Mouse (Mus musculus) MEL-GATA-1-ER (cell line): ENCODE measurements around the gene Tob1.

Experiments
- DNase-seq: peaks from one replicate; pipeline ENCODE4 v3.0.0-alpha.2; 2012; ENCODE audit warnings: low read depth; ENCODE audit errors: extremely low read depth

Gene Tob1

GRCm38 (mm10) chr11:94211124-94211603 is at the start of gene Tob1:
Gene Tob1, plus strand, starts transcription at chr11:94211454.
- DNase-seq = peak; percentile 94

GRCm38 (mm10) chr11:94161867-94162581 is 49.2 kb upstream of the Tob1 start:
- DNase-seq = no peak

- no peak for DNase-seq
Measured at GRCm38 (mm10) chr11:94163005-94163767, 48.1 kb upstream of the Tob1 start.

- no peak for DNase-seq
Measured at GRCm38 (mm10) chr11:94165745-94166144, 45.5 kb upstream of the Tob1 start.

DNA sequence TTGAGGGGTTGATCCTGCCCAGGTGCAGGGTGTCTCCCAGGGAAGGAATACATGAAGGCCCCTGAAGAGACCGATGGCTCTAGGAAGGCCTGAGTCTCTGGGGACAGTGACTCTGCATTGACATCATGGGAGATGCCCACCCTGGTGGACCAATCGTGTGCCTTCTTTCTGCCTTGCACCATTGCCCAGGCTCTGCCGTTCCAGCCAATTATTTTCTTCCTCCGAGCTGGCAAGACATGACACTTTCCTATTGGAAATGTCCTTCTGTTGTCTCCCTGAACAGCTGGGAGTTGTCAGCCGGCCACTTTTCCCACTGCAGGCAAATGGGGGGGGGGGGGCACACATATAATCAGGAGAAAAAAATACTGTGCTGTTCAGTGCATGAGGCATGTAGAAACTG is 43.0 kb upstream of the Tob1 start:
- DNase-seq = no peak

- no peak for DNase-seq
Measured at GRCm38 (mm10) chr11:94169596-94169995, 41.7 kb upstream of the Tob1 start.

DNA sequence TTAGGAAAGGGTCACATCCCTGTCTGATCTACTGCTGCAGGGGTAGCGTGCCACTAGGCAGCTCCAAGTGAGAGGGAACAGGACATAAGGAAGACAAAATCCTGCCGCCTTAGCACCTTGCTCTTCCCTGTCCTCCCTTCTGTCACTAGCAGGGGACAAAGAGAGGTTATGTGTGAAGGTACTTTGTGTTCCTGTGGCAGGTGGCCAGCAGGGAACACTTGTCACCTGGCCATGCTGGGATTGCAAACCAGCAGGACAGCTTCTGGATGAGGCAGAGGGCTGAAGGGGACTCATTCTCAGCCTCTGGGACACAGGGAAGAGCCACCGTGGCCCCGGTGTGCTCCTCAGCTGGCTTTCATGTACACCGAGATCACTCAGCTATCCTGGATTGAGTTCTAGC is 39.6 kb upstream of the Tob1 start:
- DNase-seq = no peak

DNA sequence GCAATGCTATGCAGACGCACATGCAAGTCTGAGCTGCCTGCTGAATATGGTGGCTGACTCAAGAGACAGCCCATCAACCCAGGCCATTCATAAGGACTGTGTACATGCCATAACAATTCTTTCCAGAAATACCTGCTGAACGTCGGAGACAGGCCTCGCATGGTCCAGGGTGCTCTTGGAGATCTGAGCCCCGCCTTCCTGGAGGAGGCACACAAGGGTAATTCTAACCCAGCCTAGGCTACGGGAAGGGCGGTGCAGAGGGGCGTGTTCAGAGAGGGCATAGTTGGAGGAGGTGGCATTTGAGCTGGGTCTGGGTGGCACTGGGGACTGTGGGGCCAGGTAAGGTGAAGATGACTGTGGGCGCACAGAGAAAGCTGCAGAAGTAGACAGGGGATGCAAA is 39.1 kb upstream of the Tob1 start:
- no peak for DNase-seq

DNA sequence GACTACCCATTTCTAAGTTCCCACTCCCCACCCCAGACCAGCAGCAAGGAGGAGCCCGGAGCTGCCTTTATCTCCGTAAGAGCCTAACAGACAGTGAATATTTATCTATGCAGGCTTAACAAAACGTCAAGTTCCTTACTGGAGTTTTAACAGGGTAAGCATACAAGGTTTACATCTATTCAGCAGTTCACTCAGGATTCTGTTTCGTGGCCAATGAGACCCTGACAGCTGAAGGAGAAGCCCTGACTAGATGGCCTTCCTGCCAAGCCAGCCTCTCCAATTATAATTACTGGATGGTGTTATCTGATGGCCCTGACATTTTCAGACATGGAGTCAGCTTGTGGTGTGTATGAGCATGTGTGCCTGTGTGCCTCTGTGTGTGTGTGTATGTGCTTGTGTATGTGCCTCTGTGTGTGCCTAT is 37.5 kb upstream of the Tob1 start:
- peak; percentile 43 for DNase-seq

DNA sequence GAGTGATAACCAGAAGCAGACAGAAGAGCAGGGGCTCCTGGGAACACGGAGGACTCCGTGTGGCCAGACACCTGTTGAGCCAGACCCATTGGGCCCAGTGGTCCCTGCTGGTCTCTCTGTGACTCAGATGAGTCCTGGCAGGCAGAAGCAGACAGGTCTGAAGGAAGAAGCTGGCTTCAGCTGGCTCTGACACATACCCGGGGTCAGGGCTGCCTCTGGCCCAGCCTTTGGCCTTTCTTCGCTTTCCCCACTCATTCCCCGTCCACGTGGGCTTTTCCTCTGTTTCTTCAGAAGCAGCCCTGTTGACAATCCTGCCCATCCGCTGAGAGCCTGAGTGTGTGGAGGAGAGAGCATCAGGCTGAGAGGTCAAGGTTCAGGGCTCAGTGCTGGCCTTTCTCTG is 36.0 kb upstream of the Tob1 start:
- no peak for DNase-seq

- no peak for DNase-seq
Measured at GRCm38 (mm10) chr11:94175694-94176093, 35.6 kb upstream of the Tob1 start.

GRCm38 (mm10) chr11:94177841-94178585 is 33.2 kb upstream of the Tob1 start:
- DNase-seq = no peak

DNA sequence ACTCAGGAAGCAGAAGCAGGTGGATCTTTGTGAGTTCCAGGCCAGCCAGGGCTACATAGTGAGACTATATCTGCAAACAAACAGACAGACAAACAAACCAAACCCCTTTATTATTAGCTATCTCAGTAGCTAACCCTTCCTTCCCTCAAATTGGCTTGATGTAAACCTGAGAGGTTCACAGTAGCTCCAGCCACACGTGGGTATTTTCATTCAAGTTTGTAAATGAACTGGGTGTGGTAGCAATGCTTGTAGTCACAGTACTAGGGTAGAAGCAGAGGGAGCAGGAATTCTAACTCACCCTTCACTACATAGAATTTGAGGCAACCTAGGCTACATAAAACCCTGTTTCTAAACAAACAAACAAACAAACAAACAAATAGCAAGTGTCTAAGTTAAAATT is 31.5 kb upstream of the Tob1 start:
- no peak for DNase-seq

DNA sequence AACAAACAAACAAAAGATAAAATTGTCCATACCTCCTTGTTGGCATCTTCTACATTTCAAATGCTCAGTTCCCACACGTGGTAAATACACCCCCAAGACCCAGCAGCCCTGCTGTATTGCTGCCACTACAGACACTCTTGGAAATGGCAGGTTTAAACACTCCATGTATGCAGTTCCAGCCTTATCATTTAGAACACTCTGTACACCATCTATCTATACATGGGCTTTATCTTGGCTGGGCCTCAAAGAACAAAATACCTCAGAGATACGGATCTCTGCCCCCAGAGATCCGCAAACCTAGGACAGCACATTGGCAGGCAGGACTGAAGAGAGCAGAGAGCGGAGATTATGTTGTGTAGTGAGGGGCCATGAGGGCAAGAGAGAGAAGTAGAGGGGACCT is 31.1 kb upstream of the Tob1 start:
- no peak for DNase-seq

GRCm38 (mm10) chr11:94181694-94182093 is 29.6 kb upstream of the Tob1 start:
- DNase-seq = no peak

GRCm38 (mm10) chr11:94182711-94183110 is 28.5 kb upstream of the Tob1 start:
- DNase-seq = no peak

DNA sequence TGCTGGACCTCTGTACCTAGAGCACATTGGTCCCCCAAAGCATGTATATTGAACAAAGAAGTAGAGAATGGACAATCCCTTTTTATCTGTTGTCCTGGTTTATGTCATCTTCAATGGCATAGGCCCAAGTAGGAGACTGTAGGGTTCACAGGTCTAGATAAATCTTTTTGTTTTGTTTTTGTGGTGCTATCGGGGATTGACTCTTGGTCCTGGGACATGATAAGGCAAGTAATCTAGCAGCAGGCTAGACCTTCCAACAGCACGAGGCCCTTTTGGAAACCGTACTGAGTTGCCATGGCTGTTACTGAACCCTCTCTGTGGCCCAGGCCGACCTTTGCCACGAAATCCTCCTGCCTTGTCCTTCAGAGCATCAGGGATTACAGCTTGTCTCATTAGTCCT is 28.1 kb upstream of the Tob1 start:
- DNase-seq = no peak

DNA sequence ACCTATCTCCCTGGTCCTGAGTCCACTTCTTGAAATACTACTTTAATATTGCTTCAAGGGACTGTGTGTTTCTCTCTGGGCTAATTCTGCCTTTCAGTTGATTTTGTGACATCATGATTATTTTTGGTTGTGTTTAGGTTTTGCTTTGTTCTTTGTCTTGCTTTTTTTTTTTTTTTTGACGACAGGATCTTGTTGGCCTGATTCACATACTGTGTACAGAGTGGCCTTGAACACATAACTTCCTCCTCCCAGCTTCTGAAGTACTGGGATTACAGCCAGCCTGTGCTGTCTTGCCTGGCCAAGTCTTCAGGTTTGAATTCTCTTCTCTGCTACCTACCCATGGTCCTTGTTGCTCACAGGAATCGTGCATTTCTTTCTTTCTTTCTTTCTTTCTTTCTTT is 27.6 kb upstream of the Tob1 start:
- no peak for DNase-seq

DNA sequence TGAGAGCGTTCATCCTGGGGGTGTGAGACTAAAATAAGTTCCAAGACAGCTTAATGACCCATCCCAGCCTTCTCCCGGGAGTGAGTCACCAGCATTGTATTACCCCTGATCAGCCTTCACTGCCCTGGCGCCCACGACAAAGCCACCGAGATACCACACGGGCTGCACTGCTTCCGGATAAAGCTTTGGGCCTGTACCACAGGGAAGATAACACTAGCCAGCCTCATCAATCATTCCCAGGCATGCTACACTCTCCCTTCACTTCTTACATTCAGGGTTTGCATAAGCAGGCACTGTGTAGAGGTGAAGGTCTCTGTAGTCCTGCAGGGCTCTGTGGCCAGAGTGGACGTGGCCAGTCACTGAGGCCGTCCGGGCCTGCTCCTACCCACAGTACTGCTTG is 21.7 kb upstream of the Tob1 start:
- peak; percentile 46 for DNase-seq

DNA sequence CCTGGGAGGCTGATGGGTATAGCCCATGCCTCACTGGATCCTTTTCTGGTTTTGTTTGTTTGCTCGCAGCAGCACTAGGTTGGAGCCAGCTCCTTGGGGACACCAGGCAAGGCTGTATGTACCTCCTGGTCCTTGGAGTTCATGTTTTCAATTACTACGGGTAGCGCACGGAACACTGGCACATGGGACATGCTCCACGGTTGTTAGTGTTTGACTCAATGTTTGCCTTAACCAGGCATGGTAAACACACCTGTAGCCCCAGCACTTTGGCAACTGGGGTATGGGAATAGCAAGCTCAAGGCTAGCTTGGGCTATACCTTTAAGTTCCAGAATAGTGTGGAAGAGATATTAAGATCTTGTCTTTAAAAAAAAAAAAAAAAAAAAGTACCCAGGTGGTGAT is 20.6 kb upstream of the Tob1 start:
- DNase-seq = no peak

DNA sequence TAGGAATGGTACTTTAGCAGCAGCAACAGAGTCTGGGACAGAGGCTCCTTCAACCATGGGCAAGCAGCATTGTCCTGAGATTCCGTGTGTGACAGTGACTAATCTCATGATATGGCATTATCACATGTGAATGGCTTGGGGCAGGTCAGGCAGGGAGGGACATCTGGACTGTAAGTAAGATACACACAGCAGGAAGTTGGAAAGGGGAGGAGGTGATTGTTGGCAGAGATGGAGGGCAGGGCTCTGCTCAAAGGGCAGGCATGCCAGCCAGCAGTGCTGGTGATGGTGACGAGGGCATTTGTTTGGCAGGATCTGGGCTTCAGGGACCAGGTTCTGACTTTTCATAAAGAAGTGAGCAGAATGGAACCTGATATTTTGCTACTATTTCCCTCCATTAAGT is 18.1 kb upstream of the Tob1 start:
- no peak for DNase-seq

GRCm38 (mm10) chr11:94196311-94196710 is 14.9 kb upstream of the Tob1 start:
- DNase-seq = no peak
